Mouse (Mus musculus): Measurements from ENCODE around the gene Fgf9.

Fgf9 gene

GRCm38 (mm10) chr14:58070481-58071119 lies at the start of gene Fgf9:
Gene Fgf9 (plus strand): TSS chr14:58070547.
- DNase-seq (ENCODE audit: low spot score in 2 of 2): peak in 1 of 2 experiments; percentile 10

DNA sequence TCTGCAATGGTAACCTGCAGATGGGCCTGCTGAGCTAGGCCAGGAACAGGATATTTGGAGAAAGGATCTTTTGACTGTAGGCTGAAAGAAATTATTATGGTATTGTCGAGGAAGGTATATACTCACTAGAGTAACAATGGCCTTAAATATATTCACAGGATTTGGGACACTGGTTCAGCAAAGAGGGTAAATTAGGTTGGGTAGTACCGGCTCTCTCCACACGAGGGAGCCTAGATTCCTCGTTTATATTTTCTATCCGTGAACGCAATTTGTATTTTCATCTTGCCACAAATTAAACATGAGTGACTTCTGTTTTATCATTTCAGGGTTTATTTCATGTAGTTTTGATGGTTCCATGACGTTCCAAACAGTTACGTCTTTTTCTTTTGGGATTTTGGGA lies 35.8 kb upstream of the Fgf9 start:
- DNase-seq (ENCODE audit: low spot score in 2 of 2): peak; percentile 42 to 45

- DNase-seq (ENCODE audit: low spot score in 2 of 2): no peak
These were observed 34.2 kb upstream of the Fgf9 start for GRCm38 (mm10) chr14:58036174-58036573.

DNA sequence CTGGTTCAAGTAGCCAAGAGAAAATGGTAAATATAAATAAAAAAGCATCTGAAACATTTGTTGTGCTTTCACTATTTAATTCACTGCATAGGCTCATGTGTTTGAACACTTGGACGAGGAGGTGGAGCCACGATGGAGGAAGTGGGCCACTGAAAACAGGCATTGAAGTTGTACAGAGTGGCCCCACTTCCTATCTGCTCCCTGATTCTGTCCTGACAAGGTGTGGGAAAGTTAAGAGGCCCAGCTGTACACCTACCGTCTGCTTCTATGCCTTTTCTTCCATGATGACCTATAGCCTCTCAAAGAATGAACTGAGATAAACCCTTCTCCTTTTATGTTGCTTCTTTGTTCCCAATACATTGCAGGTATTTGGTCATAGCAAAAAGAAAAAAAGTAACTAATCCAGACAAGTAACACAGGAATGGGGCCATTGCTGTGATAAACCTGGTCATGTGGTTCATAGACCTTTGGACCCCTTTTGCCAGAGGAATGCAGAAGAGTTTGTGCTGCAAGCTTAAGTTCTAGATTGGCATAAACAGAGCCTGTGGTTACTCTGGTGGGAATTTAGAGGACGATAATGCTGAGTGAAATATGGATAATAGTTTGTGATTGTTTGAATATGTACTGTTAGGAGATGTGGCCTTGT lies 23.6 kb upstream of the Fgf9 start:
- DNase-seq (ENCODE audit: low spot score in 2 of 2): no peak

GRCm38 (mm10) chr14:58050691-58051090 lies 19.7 kb upstream of the Fgf9 start:
- DNase-seq (ENCODE audit: low spot score in 2 of 2): no peak

DNA sequence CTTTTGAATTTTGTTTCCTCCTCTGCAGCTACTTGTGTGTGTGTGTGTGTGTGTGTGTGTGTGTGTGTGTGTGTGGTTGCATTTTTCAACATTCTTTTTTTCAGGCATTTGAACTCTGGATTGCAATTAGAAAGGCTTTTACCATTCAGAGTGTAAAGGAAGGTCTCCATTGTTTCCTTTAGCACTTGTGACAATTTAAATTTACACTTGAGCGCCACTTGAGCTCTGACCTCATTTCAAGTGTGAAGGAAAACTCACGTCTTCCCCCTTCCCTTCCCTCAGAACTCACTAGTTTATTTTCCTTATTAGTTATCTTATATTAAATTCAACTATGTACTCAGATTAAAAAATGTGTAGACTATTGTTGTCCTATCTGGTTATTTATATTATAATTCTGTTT lies 2.8 kb upstream of the Fgf9 start:
- DNase-seq (ENCODE audit: low spot score in 2 of 2): no peak

- DNase-seq (ENCODE audit: low spot score in 2 of 2): no peak
These were observed 1.7 kb upstream of the Fgf9 start for GRCm38 (mm10) chr14:58068641-58069040.

- no peak for DNase-seq (ENCODE audit: low spot score in 2 of 2)
These were observed 420 bp upstream of the Fgf9 start for GRCm38 (mm10) chr14:58069927-58070326.

DNA sequence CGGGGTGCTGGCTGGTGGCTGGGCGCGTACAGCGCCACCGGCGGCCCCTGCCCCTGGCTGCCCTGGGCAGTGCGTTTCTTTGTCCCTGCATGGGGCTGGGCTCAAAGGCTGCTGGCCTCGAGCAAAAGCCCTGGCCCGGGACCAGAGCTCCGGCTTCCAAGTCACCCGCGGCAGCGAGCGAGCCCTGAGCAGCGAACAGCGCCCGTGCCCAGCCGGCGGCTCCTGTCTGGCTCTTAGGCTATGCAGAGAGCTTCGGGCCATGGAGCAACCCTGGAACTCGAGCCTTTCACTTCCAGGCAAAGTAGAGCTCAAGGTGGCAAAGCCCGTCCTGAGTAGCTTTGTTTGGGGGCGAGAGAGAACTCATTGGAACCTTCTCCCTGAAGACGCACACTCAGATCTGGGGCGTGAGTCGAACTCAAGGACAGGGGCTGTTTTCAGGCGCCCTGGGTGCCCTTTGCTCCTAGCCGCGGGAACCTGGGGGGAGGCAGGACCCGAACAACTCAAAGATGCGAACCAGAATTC lies 834 bp downstream of the Fgf9 start:
- DNase-seq (ENCODE audit: low spot score in 2 of 2): peak; percentile 22 to 52

- peak; percentile 53 to 61 for DNase-seq (ENCODE audit: low spot score in 2 of 2)
These were observed 1.8 kb downstream of the Fgf9 start for GRCm38 (mm10) chr14:58071830-58072770.

- no peak for DNase-seq (ENCODE audit: low spot score in 2 of 2)
These were observed 2.6 kb downstream of the Fgf9 start for GRCm38 (mm10) chr14:58072771-58073501.

GRCm38 (mm10) chr14:58073936-58074335 lies 3.6 kb downstream of the Fgf9 start:
- DNase-seq (ENCODE audit: low spot score in 2 of 2): no peak

- DNase-seq (ENCODE audit: low spot score in 2 of 2): peak in 1 of 2 experiments; percentile 14
These were observed 4.5 kb downstream of the Fgf9 start for GRCm38 (mm10) chr14:58074621-58075432.

GRCm38 (mm10) chr14:58075433-58076029 lies 5.2 kb downstream of the Fgf9 start:
- no peak for DNase-seq (ENCODE audit: low spot score in 2 of 2)

DNA sequence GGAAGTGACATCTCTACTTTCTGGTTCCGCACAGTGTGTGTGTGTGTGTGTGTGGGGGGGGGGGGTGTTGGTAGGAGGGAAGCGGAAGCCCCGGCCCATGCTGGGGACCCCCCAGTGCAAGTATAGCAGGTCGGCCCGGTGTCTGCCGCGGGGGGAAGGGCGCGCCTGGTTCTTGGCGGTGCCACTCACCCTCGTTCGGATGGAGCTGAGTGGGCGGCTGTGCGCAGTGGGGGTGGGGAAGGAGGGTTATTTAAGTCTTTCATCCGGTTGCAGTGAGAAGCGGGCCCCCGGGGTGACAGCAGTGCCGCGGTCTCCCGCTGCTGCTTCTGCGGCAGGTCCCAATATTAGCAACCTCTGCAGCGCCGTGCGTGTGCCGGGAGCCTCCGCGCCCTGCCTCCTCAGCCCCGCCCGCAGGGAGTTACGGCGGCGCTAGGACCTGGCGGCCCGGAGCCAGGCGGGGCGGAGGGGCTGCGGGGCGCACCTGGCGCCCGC lies 5.7 kb downstream of the Fgf9 start:
- peak in 1 of 2 experiments; percentile 19 for DNase-seq (ENCODE audit: low spot score in 2 of 2)

- no peak for DNase-seq (ENCODE audit: low spot score in 2 of 2)
These were observed 6.4 kb downstream of the Fgf9 start for GRCm38 (mm10) chr14:58076726-58077255.

DNA sequence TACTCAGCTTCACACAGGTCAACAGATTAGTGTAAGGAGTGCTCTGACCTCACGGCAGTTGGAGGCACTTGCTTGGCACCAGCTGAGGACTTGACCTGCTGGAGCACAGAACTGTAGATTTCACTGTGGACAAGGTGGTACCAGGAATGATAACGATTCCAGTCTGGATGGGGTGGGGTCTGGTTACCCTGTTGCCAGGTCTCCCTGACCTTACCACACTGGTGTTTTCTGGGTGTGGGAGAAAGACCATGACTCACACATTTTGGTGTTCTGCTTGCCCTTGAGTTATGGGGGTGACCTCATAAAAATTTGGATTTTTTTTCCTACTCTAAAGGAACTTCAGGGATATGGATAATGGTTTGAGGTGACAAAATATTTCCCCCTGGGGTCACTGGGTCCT lies 9.1 kb downstream of the Fgf9 start:
- no peak for DNase-seq (ENCODE audit: low spot score in 2 of 2)

- no peak for DNase-seq (ENCODE audit: low spot score in 2 of 2)
These were observed 11.6 kb downstream of the Fgf9 start for GRCm38 (mm10) chr14:58081955-58082354.

- DNase-seq (ENCODE audit: low spot score in 2 of 2): no peak
These were observed 13.9 kb downstream of the Fgf9 start for GRCm38 (mm10) chr14:58084240-58084639.

GRCm38 (mm10) chr14:58087326-58087725 lies 17.0 kb downstream of the Fgf9 start:
- no peak for DNase-seq (ENCODE audit: low spot score in 2 of 2)
